Mouse (Mus musculus): ENCODE data around the gene Gm11096.

Gene Gm11096

DNA sequence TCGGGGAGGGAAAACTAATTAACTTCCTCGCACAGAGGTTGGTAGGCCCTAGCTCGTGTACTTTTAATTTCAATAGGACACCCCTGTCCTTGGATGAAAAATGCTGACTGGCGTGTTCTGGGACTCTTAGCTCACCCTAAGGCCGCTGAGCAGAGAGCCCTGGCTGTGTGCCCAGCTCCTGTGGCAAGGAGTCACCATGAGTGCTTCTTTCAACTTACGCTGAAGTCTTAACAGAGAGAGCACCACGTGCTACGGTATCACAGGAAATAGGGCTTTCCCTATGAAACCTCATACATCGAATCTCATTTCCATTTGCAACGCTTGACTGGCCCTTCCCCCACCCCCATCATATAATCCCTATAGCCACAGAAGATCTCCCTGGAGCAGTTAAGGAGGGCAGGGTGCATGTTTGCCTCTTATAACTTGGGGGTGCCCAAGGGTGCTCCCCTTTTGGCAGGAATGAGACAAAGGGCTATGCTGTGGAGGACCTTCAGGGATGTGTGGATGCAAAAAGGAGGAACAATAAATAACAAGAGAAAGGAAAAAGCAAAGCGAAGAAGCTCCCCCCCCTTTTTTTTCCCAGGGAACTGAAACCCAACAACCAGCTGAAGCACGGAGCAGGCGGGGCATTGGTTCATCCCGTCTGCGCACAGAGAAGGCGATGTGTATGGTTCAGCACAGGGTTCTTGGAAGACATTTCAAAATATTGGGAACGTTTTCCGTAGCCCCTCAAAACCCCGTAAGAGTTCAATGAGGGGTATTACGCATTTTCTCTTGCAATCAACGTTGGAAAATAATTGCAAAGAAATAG, 39.0 kb downstream of the Gm11096 start:
- in situ Hi-C loops (cut with MboI, MseI) = no loop called here

DNA sequence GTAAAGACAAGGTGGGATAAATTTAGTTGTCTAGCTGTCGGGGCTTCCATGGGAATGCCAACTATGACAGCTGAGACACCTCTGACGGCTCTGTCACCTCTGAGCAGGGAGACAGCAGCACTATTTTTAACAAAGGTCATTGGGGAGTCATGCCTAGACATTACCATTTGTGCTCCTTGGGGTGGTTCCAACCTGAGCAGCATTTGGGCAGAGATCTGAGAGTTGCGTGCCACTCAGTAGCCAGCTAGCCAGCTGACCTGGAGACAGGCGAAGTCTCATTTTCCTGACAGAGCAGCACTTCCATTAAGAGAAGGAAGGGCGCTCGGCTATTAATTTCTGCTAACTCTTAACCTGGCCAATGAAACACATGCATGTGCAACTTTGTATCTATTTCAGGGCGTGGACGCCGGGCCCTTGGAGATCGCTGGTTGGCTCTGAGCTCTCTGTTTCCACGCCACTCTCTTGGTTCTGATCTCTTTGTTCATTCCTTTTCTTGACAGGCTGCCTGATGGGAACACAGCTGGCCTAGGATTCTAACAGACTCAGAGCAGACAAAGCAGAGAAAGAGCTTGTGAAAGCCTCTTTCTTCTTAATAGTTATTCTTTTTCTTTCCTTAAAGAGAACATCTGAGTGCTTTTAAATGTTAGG, 40.4 kb downstream of the Gm11096 start:
- in situ Hi-C loops (cut with MboI, MseI) = no loop called here

DNA sequence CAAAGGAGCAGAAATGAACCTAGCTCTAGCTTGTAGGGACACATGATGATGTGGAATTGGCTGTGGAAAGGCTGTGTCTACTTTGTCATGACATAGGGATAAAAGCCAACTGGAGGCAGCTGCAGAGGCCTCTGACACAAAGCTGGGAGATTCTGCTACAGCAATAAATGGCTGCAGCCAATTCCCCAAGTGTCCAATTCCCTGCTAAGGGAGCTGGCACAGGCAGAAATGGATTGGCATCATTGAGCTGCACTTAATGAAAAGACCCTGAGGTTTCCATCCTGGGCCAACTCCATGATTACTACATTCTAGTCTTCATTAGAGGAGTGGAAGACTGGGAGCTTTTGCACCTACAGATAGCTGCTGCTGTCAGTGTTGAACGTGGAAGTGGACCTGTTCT, 44.8 kb downstream of the Gm11096 start:
- in situ Hi-C loops (cut with MboI, MseI) = no loop called here
